15 mouse cellular contexts compared by ENCODE assay signal in genomic region chr1:143770444-143771109, GRCm38 (mm10). TPM values are rescaled to one million over a fixed set of nuclear protein-coding genes. Genes with fewer than 3 reads are reported as not detected.
DNase-seq lines count a peak whose midpoint lies in the region; ATAC-seq lines count a peak whose summit lies in the region.
"Had no signal": no experiment of that assay in that cellular context is flagged by ENCODE, and none has a peak within 500 bp of the region (broad histone marks: within the 10 kb centered on the region; RNA-seq: fewer than 3 reads in every experiment).

No protein-coding gene starts in this region.

- no peak for ATAC-seq in hindbrain, embryonic 12.5 days (ENCODE audit: low FRiP score)
- ATAC-seq: intestine, embryonic 15.5 days; liver, postnatal 0 days; midbrain, embryonic 15.5 days had no signal

- peaks cover 30% of the 10 kb centered on the region for H3K36me3 ChIP-seq in hindbrain, embryonic 10.5 days
- H3K36me3 ChIP-seq in hindbrain, embryonic 12.5 days, result peaks cover 27% of the 10 kb centered on the region

- no peak overlapping the region for H3K27ac ChIP-seq in hindbrain, embryonic 10.5 days
- H3K27ac ChIP-seq in hindbrain, embryonic 12.5 days, result no peak overlapping the region
- H3K27ac ChIP-seq: gastrocnemius, adult 2 months; intestine, embryonic 15.5 days; limb, embryonic 12.5 days; midbrain, embryonic 15.5 days had no signal

- H3K4me2 ChIP-seq in hindbrain, embryonic 12.5 days (replicated peaks), result no peak overlapping the region
- H3K4me2 ChIP-seq: intestine, embryonic 15.5 days; limb, embryonic 12.5 days; midbrain, embryonic 15.5 days had no signal

- no peaks in the 10 kb centered on the region for H3K27me3 ChIP-seq in hindbrain, embryonic 10.5 days (ENCODE audit: insufficient read depth, poor library complexity, severe bottlenecking)
- no peaks in the 10 kb centered on the region for H3K27me3 ChIP-seq in hindbrain, embryonic 12.5 days
- H3K27me3 ChIP-seq: intestine, embryonic 15.5 days; limb, embryonic 12.5 days; midbrain, embryonic 15.5 days had no signal

- H3K4me3 ChIP-seq in hindbrain, embryonic 10.5 days, result no peak overlapping the region
- H3K4me3 ChIP-seq in hindbrain, embryonic 12.5 days, result no peak overlapping the region
- H3K4me3 ChIP-seq: gastrocnemius, adult 2 months; intestine, embryonic 15.5 days; limb, embryonic 12.5 days; midbrain, embryonic 15.5 days had no signal

- H3K9ac ChIP-seq in hindbrain, embryonic 12.5 days, result no peak overlapping the region
- H3K9ac ChIP-seq: intestine, embryonic 15.5 days; limb, embryonic 12.5 days; liver, postnatal 0 days; midbrain, embryonic 15.5 days had no signal

- H3K9me3 ChIP-seq in hindbrain, embryonic 10.5 days, result no peaks in the 10 kb centered on the region
- H3K9me3 ChIP-seq in hindbrain, embryonic 12.5 days (replicated peaks), result no peaks in the 10 kb centered on the region
- H3K9me3 ChIP-seq: intestine, embryonic 15.5 days; limb, embryonic 12.5 days; midbrain, embryonic 15.5 days had no signal

- 54% methylated on average over 20 of the region's 20 CpGs for WGBS in hindbrain, embryonic 10.5 days
- WGBS in hindbrain, embryonic 12.5 days, result 53% methylated on average over 20 of the region's 20 CpGs

- H3K4me1 ChIP-seq in hindbrain, embryonic 10.5 days (replicated peaks), result peaks cover 17% of the 10 kb centered on the region; the same call in 1 of the 2 replicates
- H3K4me1 ChIP-seq in hindbrain, embryonic 12.5 days, result peaks cover 10% of the 10 kb centered on the region
- H3K4me1 ChIP-seq: intestine, embryonic 15.5 days had no signal

- peak; percentile 7 for DNase-seq in hindbrain, embryonic 10.5 days (ENCODE audit: low spot score)
- DNase-seq in embryo, embryonic 9.5 days (ENCODE audit: extremely low spot score), result peak; percentile 5
- DNase-seq in kidney, postnatal 36 days, result peak; percentile 4 to 19
- peak; percentile 46 for DNase-seq in lung, postnatal 36 days
- no peak for DNase-seq in left cerebral cortex, adult 18-20 months (ENCODE audit: low spot score in 2 of 2)
- DNase-seq in right cerebral cortex, postnatal 36 days (ENCODE audit: low spot score in 2 of 2), result no peak
- no peak for DNase-seq in layer of hippocampus, postnatal 10 days (ENCODE audit: low spot score in 2 of 2)
- DNase-seq: cerebellum, postnatal 36 days; gastrocnemius, adult 2 months; heart, postnatal 36 days; liver, postnatal 0 days had no signal

RNA-seq across cellular contexts. Expression of gene Trove2, which starts 6.3 kb away (rescaled TPM):
- 26.5 and 33.5 TPM in 2 replicates for polyA plus RNA-seq in hindbrain, embryonic 10.5 days (2016; fragmentation: Nextera tagmentation; extraction: Ambion mirVana)
- polyA plus RNA-seq in hindbrain, embryonic 12.5 days (2016; fragmentation: Nextera tagmentation; extraction: Ambion mirVana), result 47.1 and 51.9 TPM in 2 replicates
- 10 to 100 TPM; 30.6 to 32.0 TPM for total RNA-seq in left cerebral cortex, adult 18-20 months (2021)
- 10 to 100 TPM; 31.9 to 32.2 TPM for total RNA-seq in layer of hippocampus, postnatal 10 days (2021)

RNA-seq across cellular contexts. Expression of gene Uchl5, which starts 6.5 kb away (rescaled TPM):
- polyA plus RNA-seq in hindbrain, embryonic 10.5 days (2016; fragmentation: Nextera tagmentation; extraction: Ambion mirVana), result 78.4 and 106 TPM in 2 replicates
- polyA plus RNA-seq in hindbrain, embryonic 12.5 days (2016; fragmentation: Nextera tagmentation; extraction: Ambion mirVana), result 72.9 and 73.0 TPM in 2 replicates
- total RNA-seq in left cerebral cortex, adult 18-20 months (2021), result 10 to 100 TPM; 40.7 to 43.4 TPM
- total RNA-seq in layer of hippocampus, postnatal 10 days (2021), result 10 to 100 TPM; 33.0 to 37.4 TPM

RNA-seq across cellular contexts. Expression of gene Glrx2, which starts 54.4 kb away (rescaled TPM):
- 70.6 and 91.5 TPM in 2 replicates for polyA plus RNA-seq in hindbrain, embryonic 10.5 days (2016; fragmentation: Nextera tagmentation; extraction: Ambion mirVana)
- 123 and 144 TPM in 2 replicates for polyA plus RNA-seq in hindbrain, embryonic 12.5 days (2016; fragmentation: Nextera tagmentation; extraction: Ambion mirVana)
- total RNA-seq in left cerebral cortex, adult 18-20 months (2021), result 100 to 1,000 TPM; 114 to 117 TPM
- 100 to 1,000 TPM; 109 to 112 TPM for total RNA-seq in layer of hippocampus, postnatal 10 days (2021)

Comparison
In these comparisons a context has a peak if more than half of its experiments do, and no peak if none do; other contexts are left out.
1. DNase-seq: peak in hindbrain, embryonic 10.5 days (single experiment), embryo, embryonic 9.5 days (single experiment), kidney, postnatal 36 days (2 of 2) and lung, postnatal 36 days (single experiment); none in left cerebral cortex, adult 18-20 months (0 of 2), right cerebral cortex, postnatal 36 days (0 of 2) and layer of hippocampus, postnatal 10 days (0 of 2).